Mouse (Mus musculus) heart, adult 2 months (tissue): ENCODE data around the gene Dus4l.

Source experiments
- CTCF ChIP-seq: fragments of 200-600 bp; IDR thresholded peaks from 2 replicates; pipeline ENCODE4 v1.8.1; 2022; ENCODE audit warnings: antibody characterized with exemption, mild to moderate bottlenecking, moderate library complexity
- EP300 ChIP-seq: fragments of 200-500 bp; IDR thresholded peaks from 2 replicates; pipeline ENCODE4 v1.6.1; 2011; ENCODE audit warnings: low read depth, low read length, control low read depth; ENCODE audit not compliant: insufficient read depth
- POLR2A ChIP-seq: fragments of 200-500 bp; IDR thresholded peaks from 2 replicates; pipeline ENCODE4 v1.6.1; 2011; ENCODE audit warnings: mild to moderate bottlenecking, low read depth, low read length, control low read depth; ENCODE audit not compliant: insufficient read depth

DNA sequence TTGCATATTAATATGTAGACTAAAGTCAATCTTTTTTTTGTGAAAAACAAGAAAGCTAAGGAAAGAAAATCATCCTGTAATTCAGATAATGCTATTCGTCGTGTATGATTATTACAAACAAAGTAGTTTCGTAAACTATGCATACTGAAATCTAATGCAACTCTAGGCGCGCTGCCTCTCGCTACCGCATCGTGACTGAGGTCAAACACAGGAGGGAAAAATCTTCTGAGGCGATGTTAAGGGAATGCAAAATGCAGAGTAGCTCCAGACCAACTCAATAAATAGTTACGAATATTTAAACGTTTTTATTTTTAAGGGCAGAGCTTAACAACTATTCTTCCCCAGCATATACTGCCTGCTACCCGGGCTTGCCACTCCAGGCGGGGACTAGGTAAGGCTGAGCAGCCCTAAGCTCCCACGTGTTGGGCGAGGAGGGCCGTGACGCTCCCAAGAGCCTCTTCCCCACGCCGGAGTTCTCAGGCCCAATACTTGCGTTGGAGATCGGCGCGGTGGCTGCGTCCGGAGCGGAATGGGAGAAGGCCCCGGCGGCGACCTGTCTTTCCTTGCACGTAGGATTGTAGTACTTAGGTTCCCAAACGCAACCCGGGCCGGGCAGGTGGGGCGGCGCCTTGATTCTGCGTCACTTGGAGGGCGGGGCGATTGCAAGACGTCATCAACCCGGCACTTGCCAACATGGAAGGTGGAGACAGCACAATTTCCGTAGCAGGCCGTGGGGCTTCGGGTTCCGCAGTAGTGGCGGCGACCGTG, at the start of gene Dus4l, which contains the start of gene Cog5:
- TF ChIP-seq POLR2A (peak; percentile 81), CTCF (no peak), EP300 (no peak)
